Mouse (Mus musculus) midbrain, postnatal 0 days (tissue): ENCODE measurements at regions not wholly inside any gene's neighbourhood (a gene's known extent, or its start where the extent isn't known, plus 50 kb on each side); places are given as distances from the start of the nearest gene placed in this dataset.

Experiments used
- ATAC-seq: fragments of 200-750 bp; cut with Nextera tagmentation; 2 replicates; pipeline ENCODE4 v1.8.0; 2017; ENCODE audit warnings: moderate number of reproducible peaks, mild to moderate bottlenecking, moderate TSS enrichment, moderate library complexity; ENCODE audit not compliant: low FRiP score
- DNase-seq: peaks from one replicate; pipeline ENCODE4 v3.0.0-alpha.2; 2015; ENCODE audit warnings: low spot score
- H3K27ac ChIP-seq: fragments of 300-500 bp; sonication (generic); 2 replicates; pipeline ENCODE4 v1.5.1; 2014; ENCODE audit warnings: low read depth, mild to moderate bottlenecking, low read length, mixed read lengths
- H3K27me3 ChIP-seq: fragments of 300-500 bp; sonication (generic); 2 replicates; pipeline ENCODE4 v1.6.1; 2014; ENCODE audit warnings: low read length, control low read depth, mixed read lengths; ENCODE audit not compliant: insufficient read depth
- H3K36me3 ChIP-seq: fragments of 300-500 bp; sonication (generic); 2 replicates; pipeline ENCODE4 v1.6.1; 2014; ENCODE audit warnings: low read length, control low read depth, mixed read lengths; ENCODE audit not compliant: insufficient read depth
- H3K4me1 ChIP-seq: fragments of 300-500 bp; sonication (generic); 2 replicates; pipeline ENCODE4 v1.6.1; 2014; ENCODE audit warnings: mild to moderate bottlenecking, control low read depth, antibody characterized with exemption, low read length, mixed read lengths; ENCODE audit not compliant: insufficient read depth
- H3K4me2 ChIP-seq: fragments of 300-500 bp; sonication (generic); 2 replicates; pipeline ENCODE4 v1.6.1; 2014; ENCODE audit warnings: low read depth, mild to moderate bottlenecking, low read length, mixed read lengths; ENCODE audit not compliant: poor library complexity, severe bottlenecking
- H3K4me3 ChIP-seq: fragments of 300-500 bp; sonication (generic); 2 replicates; pipeline ENCODE4 v1.5.1; 2014; ENCODE audit warnings: low read depth, mild to moderate bottlenecking, low read length, moderate library complexity
- H3K9ac ChIP-seq: fragments of 300-500 bp; sonication (generic); replicated peaks from 2 replicates; pipeline ENCODE4 v1.6.1; 2014; ENCODE audit warnings: mild to moderate bottlenecking, low read length, moderate library complexity, mixed read lengths; ENCODE audit not compliant: poor library complexity, severe bottlenecking
- H3K9me3 ChIP-seq: fragments of 300-500 bp; sonication (generic); 2 replicates; pipeline ENCODE4 v1.6.1; 2016; ENCODE audit warnings: low read length, control low read depth
- CTCF ChIP-seq: IDR thresholded peaks from 2 replicates; pipeline ENCODE4 v1.5.1; 2016; ENCODE audit warnings: antibody characterized with exemption, mild to moderate bottlenecking
- WGBS: fragments of 180-500 bp; shearing (Covaris S2); extraction: QIAGEN DNeasy Blood & Tissue Kit; methylation state at CpG from one replicate; pipeline ENCODE4 v1.1.7; 2014; 5-methylcytosine and 5-hydroxymethylcytosine counted together

GRCm38 (mm10) chr2:167831076-167832039 is 100.5 kb upstream of the Ptpn1 start:
- Histone ChIP-seq H3K4me2 (no peak overlapping the region), H3K27me3 (no peaks in the 10 kb centered on the region), H3K4me1 (peaks cover 8% of the 10 kb centered on the region; the same call in 1 of the 2 replicates), H3K4me3 (no peak overlapping the region), H3K9me3 (no peaks in the 10 kb centered on the region), H3K27ac (no peak overlapping the region), H3K9ac (no peak overlapping the region), H3K36me3 (no peaks in the 10 kb centered on the region)
- WGBS, result 89% methylated on average over 26 of the region's 26 CpGs
- ATAC-seq, result no peak
- DNase-seq, result no peak
- no peak for TF ChIP-seq CTCF

- Histone ChIP-seq H3K9ac (no peak overlapping the region; the same call in 1 of the 2 replicates), H3K4me2 (no peak overlapping the region), H3K27ac (no peak overlapping the region), H3K9me3 (no peaks in the 10 kb centered on the region), H3K27me3 (no peaks in the 10 kb centered on the region), H3K36me3 (no peaks in the 10 kb centered on the region), H3K4me1 (peaks cover 1% of the 10 kb centered on the region; the same call in 1 of the 2 replicates), H3K4me3 (no peak overlapping the region)
- WGBS, result 53% methylated on average over 5 of the region's 5 CpGs
- no peak for ATAC-seq
- DNase-seq, result no peak
- TF ChIP-seq CTCF, result no peak
These were observed 103.6 kb upstream of the Ptpn1 start for GRCm38 (mm10) chr2:167828258-167828657.

- H3K9me3 ChIP-seq, result no peaks in the 10 kb centered on the region
- no peak overlapping the region for H3K4me3 ChIP-seq
- no peaks in the 10 kb centered on the region for H3K27me3 ChIP-seq
- no peaks in the 10 kb centered on the region for H3K36me3 ChIP-seq
- H3K4me1 ChIP-seq, result no peaks in the 10 kb centered on the region
- ATAC-seq (no peak), DNase-seq (no peak)
- no peak overlapping the region for H3K9ac ChIP-seq
- 47% methylated on average over 12 of the region's 12 CpGs for WGBS
- no peak overlapping the region for H3K27ac ChIP-seq
- no peak for TF ChIP-seq CTCF
- H3K4me2 ChIP-seq, result no peak overlapping the region
These were observed 104.7 kb upstream of the Ptpn1 start for GRCm38 (mm10) chr2:167826922-167827703.

GRCm38 (mm10) chr2:167823513-167823912 is 108.3 kb upstream of the Ptpn1 start:
- Histone ChIP-seq H3K4me2 (no peak overlapping the region), H3K27me3 (no peaks in the 10 kb centered on the region), H3K9ac (no peak overlapping the region), H3K4me1 (no peaks in the 10 kb centered on the region), H3K27ac (no peak overlapping the region), H3K36me3 (no peaks in the 10 kb centered on the region), H3K4me3 (no peak overlapping the region), H3K9me3 (no peaks in the 10 kb centered on the region)
- no peak for DNase-seq
- 47% methylated on average over 9 of the region's 9 CpGs for WGBS
- TF ChIP-seq CTCF, result no peak
- no peak for ATAC-seq

GRCm38 (mm10) chr2:167823044-167823443 is 108.8 kb upstream of the Ptpn1 start:
- Histone ChIP-seq H3K4me2 (no peak overlapping the region), H3K9me3 (no peaks in the 10 kb centered on the region), H3K4me3 (no peak overlapping the region), H3K36me3 (no peaks in the 10 kb centered on the region), H3K27ac (no peak overlapping the region), H3K27me3 (no peaks in the 10 kb centered on the region), H3K9ac (no peak overlapping the region), H3K4me1 (no peaks in the 10 kb centered on the region)
- ATAC-seq (no peak), DNase-seq (no peak)
- WGBS, result 96% methylated on average over 3 of the region's 3 CpGs
- no peak for TF ChIP-seq CTCF

- 75% methylated on average over 6 of the region's 6 CpGs for WGBS
- no peaks in the 10 kb centered on the region for H3K27me3 ChIP-seq
- no peak overlapping the region for H3K4me2 ChIP-seq
- no peaks in the 10 kb centered on the region for H3K36me3 ChIP-seq
- ATAC-seq, result no peak
- no peak for TF ChIP-seq CTCF
- H3K27ac ChIP-seq, result no peak overlapping the region
- H3K4me3 ChIP-seq, result no peak overlapping the region
- H3K9me3 ChIP-seq, result no peaks in the 10 kb centered on the region
- H3K9ac ChIP-seq, result no peak overlapping the region
- DNase-seq, result no peak
- H3K4me1 ChIP-seq, result no peaks in the 10 kb centered on the region
These were observed 110.7 kb upstream of the Ptpn1 start for GRCm38 (mm10) chr2:167821186-167821585.
